Mouse (Mus musculus) forelimb bud, embryonic 11.5 days (tissue): ENCODE data around the gene Svop.

Experiments
- DNase-seq: peaks from one replicate; pipeline ENCODE4 v3.0.0-alpha.2; 2012; ENCODE audit warnings: low read depth, low spot score

Gene Svop

GRCm38 (mm10) chr5:114091057-114091807 is at the start of gene Svop:
TSS of gene Svop (minus strand) at chr5:114091570.
- peak; percentile 86 for DNase-seq

- no peak for DNase-seq
These were observed 47.8 kb upstream of the Svop start for GRCm38 (mm10) chr5:114139175-114139574.

GRCm38 (mm10) chr5:114138277-114139164 is 47.2 kb upstream of the Svop start:
- no peak for DNase-seq

GRCm38 (mm10) chr5:114137481-114138276 is 46.3 kb upstream of the Svop start:
- no peak for DNase-seq

GRCm38 (mm10) chr5:114135516-114135915 is 44.1 kb upstream of the Svop start:
- DNase-seq, result no peak

GRCm38 (mm10) chr5:114134091-114134534 is 42.7 kb upstream of the Svop start:
- DNase-seq, result no peak

GRCm38 (mm10) chr5:114132841-114133240 is 41.5 kb upstream of the Svop start:
- no peak for DNase-seq

GRCm38 (mm10) chr5:114131521-114131840 is 40.1 kb upstream of the Svop start:
- peak; percentile 43 for DNase-seq

GRCm38 (mm10) chr5:114130698-114131520 is 39.5 kb upstream of the Svop start:
- DNase-seq, result peak; percentile 90

- DNase-seq, result peak; percentile 75
These were observed 38.8 kb upstream of the Svop start, which contains the start of gene Ung for GRCm38 (mm10) chr5:114130211-114130605. TSS of gene Ung (plus strand) at chr5:114130386.

- DNase-seq, result no peak
These were observed 38.3 kb upstream of the Svop start for GRCm38 (mm10) chr5:114129550-114130210.

GRCm38 (mm10) chr5:114127374-114128349 is 36.3 kb upstream of the Svop start, which contains the start of gene Alkbh2:
TSS of gene Alkbh2 (minus strand) at chr5:114128218.
- DNase-seq, result peak; percentile 86

- DNase-seq, result no peak
These were observed 35.3 kb upstream of the Svop start for GRCm38 (mm10) chr5:114126499-114127244.

- no peak for DNase-seq
These were observed 34.6 kb upstream of the Svop start for GRCm38 (mm10) chr5:114126008-114126407.

GRCm38 (mm10) chr5:114119806-114120205 is 28.4 kb upstream of the Svop start:
- no peak for DNase-seq

GRCm38 (mm10) chr5:114116586-114116985 is 25.2 kb upstream of the Svop start:
- DNase-seq, result no peak

- no peak for DNase-seq
These were observed 23.7 kb upstream of the Svop start for GRCm38 (mm10) chr5:114115030-114115429.

- no peak for DNase-seq
These were observed 22.0 kb upstream of the Svop start for GRCm38 (mm10) chr5:114113334-114113733.
